Mouse (Mus musculus) liver, adult 2 months (tissue): Measurements from ENCODE around the gene Nfix.

Experiments
- CTCF ChIP-seq: fragments of 200-500 bp; IDR thresholded peaks from 2 replicates; pipeline ENCODE4 v1.5.1; 2011; ENCODE audit warnings: low read depth, low read length, control low read depth
- POLR2A ChIP-seq: fragments of 200-500 bp; IDR thresholded peaks from 2 replicates; pipeline ENCODE4 v1.6.1; 2011; ENCODE audit warnings: low read length, control low read depth; ENCODE audit not compliant: insufficient read depth; ENCODE audit errors: extremely low read depth

DNA sequence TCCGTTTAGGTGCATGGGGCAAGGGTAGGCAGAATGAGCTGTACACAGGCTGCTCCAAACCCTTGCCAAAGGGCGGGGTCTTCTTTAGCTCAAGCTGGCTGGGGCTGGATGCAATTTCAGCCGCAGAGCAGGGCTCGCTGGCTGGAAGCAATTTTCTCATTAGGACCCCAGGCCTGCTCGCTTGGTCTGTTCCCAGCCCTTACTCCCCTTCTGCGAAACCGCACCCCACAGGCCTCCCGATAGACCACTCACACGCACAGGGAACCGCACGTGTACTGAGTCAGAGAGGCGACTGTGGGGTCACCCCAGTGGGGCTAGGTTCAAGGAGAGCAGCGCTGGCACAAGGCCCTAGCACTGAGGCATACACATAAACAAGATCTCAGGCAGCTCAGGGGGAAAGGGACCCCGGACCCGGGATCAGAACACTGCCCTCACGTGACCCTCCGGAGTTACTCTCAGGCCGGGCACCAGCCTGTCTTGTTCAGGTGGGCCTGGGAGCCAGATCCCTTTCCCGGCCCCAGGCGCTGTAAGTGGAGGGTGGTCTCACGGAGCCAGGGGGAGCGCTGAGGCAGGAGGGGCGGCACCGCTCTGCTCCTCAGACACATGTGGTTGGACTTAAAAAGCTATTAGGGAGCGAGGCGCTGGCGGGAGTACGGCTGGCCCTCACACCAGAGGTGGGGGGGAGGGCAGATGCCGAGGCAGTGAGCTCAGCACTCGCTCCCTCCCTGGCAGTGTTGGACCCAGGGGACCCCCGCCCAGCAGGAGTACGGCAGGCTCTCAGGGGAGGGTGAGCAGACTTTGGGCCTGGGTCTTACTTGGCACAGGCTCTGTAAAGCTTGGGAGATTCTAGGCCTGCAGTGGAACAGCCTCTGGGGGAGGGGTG lies 57.7 kb downstream of the Nfix start:
- TF ChIP-seq POLR2A (no peak), CTCF (no peak)
